Mouse (Mus musculus) T-helper 17 cell (primary cell): ENCODE measurements around the gene Clk2.
"Not testable (repeated sequence)": the region's sequence is repeated elsewhere in the genome, so short reads cannot be mapped to it uniquely, and the experiment has no call there.

Experiments used
- in situ Hi-C, 2 experiments: fragments of 300-600 bp; cut with MboI, MseI; formaldehyde crosslinking; loops; 1 replicate in 1 of 2; 2 replicates in 1 of 2; pipeline ENCODE4 v1.15.1; 2025; ENCODE audit warnings: high pct_unique_total_duplicates in 2 of 2

Gene Clk2

DNA sequence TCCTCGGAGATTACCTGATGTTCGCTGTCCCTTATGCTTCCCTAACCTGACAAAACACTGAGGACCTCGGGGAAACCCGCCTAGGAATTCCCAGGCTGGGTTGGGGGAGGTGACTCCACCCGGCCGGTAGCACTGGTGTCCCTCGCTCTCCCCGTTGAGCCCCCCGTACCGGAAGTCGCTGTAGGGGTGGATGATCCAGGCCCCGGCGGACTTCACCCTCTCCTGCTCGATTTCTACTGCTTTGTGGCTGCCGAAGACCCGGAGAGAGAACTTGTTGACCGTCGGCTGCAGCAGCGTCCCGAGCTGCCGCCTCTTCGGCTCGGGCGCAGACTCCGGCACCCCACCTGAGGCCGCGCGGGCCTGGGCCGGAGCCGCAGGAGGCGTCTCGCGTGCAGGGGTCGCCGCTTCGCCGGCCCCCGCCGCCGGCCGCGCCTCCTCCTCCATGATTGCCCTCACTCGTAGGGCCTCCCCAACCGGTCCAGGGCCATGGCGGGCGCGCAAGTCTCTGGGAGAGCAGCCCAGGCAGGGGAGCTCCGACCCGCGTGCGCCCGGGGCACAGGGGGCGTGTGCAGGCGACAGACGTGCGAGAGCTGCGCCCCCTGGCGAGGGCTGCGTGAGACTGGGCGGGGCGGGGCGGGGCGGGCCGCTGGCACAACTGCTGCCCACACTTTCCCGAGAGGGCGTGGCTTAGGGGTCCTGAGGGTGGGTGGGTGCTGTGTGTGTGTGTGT lies 4.8 kb upstream of the Clk2 start, which contains the start of gene Hcn3:
Gene Hcn3, minus strand, starts transcription at position 581 of the 729 bp plus-strand sequence.
- in situ Hi-C loops, result loop anchor here in 1 of 2 experiments (5.0 kb wide), 2 partner anchors 37 to 67 kb away; partner anchors contain the start of gene Rusc1

DNA sequence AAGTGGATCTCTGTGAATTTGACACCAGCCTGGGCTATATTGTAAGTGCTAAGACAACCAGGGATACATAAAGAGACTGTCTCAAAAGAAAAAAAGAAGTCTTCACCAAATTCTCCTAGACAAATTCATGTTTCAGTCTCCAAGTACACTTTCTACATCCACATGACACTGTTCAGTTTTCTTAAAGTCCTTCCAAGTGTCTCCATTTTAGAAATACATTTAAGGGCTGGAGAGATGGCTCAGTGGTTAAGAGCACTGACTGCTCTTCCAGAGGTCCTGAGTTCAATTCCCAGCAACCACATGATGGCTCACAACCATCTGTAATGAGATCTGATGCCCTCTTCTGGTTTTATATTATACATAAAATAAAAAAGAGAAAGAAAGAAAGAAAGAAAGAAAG lies 3.4 kb upstream of the Clk2 start:
- in situ Hi-C loops, result not testable (repeated sequence)

DNA sequence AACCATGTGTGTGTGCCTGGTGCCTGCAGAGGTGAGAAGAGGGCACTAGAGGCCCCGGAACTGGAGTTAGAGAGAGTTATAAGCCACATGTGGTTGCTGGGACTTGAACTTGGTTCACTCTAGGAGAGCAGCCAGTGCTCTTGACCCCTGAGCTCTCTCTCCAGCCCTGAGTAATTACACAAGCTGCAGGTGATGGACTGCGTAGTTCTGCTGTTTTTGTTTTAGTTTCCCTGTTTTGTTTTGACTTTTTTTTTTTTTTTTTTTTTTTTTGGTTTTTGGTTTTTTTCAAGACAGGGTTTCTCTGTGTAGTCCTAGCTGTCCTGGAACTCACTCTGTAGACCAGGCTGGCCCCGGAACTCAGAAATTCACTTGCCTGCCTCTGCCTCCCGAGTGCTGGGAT lies 2.8 kb upstream of the Clk2 start:
- in situ Hi-C loops, result no loop called here

DNA sequence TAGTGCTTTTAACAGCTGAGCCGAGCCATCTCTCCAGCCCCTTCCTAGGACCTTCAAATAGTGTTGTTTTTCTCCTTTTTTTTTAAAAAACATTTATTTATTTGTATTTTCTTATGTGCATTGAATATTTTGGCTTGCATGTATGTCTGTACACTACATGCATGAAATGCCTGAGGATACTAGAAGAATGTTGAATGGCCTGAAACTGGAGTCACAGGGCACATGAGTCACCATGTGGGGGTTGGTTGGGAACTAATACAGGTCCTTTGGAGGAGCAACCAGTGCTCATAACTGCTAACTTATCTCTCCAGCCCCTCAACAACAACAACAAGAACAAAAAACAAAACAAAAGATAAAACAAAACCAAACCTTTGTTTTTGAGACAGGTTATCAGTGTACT lies 1.5 kb upstream of the Clk2 start:
- in situ Hi-C loops, result no loop called here

DNA sequence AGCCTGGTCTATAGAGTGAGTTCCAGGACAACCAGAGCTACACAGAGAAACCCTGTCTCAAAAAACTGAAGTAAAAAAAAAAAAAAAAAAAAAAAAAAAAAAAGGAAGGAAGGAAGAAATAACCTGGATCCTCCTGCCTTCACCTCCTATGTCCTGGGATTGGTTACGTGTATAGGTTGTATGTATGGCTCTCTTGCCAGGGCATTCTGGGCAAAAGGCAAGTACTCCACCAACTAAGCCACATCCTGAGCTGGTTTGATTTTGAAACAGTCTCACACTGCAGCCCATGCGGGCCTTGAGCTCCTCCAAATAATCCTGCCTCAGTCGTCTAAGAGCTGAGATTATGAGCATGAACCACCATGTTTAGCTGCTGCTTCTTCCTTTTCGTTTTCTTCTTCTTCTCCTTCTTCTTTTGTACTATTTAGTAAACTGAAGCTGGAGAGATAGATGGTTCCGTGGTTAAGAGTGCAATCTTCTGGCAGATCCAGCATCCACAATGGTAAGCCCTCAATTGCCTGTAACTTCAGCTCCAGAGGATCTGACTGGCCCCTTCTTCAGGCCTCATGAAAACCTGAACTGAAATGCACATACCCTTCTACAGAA lies 851 bp upstream of the Clk2 start:
- in situ Hi-C loops, result no loop called here

DNA sequence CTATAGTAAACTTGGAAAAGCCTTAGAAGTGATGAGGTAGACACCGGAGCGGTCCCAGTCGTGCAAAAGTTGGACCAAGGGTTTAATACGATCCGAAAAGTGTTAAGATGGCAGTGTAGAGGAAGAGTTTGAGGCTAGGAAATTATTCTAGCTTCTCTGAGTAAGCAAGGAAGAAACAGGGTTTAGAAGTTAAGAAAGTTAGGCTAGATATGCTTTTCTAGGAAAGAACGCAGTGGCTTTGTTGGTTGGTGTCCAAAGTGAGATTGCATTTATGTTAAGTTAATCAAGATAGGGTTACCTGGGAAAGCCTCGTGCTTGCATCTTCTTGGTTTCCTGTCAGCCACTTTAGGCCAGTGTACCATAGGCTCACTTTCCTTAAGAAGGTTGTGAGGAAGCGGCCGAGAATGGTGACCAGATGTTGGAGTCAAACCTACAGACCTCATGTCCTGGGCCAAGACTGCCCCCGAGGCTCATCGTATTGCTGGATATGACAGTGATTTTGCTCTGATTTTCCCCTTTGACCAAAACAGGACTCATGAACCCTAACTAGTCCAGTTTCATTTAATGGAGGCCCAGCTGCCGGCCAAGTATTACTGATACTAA lies 774 bp downstream of the Clk2 start:
- in situ Hi-C loops, result no loop called here

DNA sequence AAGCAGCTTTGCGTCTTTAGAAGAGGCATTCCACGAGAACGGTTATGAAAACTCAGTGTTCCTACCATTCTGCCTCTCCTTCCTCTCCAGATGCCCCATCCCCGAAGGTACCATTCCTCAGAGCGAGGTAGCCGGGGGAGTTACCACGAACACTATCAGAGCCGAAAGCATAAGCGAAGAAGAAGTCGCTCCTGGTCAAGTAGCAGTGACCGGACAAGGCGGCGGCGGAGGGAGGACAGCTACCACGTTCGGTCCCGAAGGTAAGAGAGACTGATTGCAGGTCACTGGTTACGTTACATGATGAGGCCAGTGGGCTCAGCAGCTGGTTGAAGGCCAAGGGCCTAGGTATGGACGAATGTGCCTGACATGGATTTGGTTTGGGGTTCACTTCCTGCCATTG lies 2.4 kb downstream of the Clk2 start:
- in situ Hi-C loops, result no loop called here

DNA sequence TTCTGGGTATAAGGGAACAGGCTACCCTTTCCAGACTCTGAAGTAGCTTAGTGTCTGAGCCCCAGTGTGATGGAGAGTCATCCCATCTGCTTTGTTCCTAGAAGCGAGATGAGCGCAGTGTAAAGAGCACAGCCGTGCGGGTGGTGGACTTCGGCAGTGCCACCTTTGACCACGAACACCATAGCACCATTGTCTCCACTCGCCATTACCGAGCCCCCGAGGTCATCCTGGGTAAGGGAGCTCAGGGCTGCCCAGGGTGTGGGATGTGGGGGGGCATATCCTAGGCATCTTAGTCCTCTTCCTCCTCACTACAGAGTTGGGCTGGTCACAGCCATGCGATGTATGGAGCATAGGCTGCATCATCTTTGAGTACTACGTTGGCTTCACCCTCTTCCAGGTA lies 10.2 kb downstream of the Clk2 start:
- in situ Hi-C loops, result no loop called here

DNA sequence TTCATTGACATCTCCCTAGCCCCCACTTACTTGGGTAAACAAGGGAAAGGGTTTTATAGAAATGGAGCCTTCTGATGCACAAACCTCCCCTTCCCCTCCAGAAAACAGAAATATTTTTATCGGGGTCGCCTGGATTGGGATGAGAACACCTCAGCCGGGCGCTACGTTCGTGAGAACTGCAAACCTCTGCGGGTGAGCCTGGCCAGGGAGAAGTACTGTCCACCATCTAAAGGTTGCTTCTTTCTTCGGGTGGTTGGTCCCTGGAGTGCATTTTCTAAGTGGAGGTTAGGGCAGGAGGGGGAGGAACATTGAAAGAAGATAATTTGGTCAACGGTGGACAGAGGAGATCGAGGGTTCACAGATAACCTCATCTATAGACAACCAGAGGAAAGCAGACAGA lies 10.9 kb downstream of the Clk2 start:
- in situ Hi-C loops, result no loop called here

DNA sequence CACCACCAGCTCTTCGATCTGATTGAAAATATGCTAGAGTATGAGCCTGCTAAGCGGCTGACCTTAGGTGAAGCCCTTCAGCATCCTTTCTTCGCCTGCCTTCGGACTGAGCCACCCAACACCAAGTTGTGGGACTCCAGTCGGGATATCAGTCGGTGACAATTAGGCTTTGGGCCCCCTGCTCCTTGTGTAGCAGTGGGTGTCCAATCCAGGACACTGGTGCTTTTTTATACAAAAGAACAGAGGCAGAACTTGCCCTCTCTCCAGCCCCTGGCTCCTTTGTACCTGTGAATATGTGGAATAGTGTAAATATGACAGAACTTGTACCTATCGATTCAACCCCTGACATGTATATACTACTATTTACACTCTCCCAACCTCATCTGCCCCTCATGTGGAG lies 11.8 kb downstream of the Clk2 start:
- in situ Hi-C loops, result no loop called here

DNA sequence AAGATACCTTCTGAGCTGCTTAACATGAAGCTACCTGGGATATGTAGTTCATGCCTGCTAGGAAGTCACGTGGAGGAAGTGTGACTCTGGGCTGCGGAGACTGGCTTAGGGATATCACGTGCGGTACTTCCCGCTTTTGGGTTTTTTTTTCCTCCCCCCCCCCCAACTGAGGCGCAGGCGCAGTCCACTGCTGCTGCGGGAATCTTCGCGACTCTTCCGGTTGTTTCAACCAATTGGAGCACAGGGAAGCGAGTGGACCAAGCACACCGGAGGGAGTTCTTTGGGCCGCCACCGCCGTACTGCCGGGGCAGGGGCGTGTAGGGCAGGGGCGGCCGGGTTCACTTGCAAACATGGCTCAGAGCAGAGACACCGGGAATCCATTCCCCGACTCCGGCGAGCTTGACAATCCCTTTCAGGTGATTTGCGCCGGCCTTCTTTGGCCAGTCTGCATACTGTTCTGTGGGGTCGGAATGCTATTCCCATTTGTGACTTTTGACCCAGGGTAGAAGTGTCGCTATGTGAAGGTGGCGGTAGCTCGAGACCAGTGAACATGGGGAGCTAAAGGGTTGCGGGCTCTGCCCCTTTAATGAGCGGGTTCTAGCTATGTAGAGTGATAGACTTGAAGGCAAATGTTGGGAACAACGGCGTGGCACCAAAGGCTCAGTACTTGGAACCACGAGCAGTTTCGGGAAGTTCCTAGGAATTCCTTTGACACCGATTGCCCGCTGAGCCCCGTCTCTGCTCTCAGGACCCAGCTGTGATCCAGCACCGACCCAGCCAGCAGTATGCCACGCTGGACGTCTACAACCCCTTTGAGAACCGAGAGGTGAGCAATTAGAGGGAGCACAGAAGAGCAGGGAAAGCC lies 12.9 kb downstream of the Clk2 start, which contains the start of gene Scamp3:
Gene Scamp3, plus strand, starts transcription at position 232 of the 865 bp plus-strand sequence.
- in situ Hi-C loops, result no loop called here

DNA sequence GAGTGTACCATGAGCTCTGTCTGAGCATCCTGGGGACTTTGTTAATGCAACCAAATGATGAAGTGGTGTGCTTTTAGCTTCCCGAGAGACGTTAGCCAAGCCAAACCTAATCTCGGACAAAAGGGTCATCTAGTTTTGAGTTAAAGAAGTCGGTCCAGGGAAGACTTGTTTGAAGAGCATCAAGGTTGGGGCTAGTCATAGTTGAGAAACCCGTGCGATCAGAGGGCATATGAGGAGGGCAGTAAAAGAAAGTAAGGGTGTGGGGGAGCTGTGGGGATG lies 13.5 kb downstream of the Clk2 start:
- in situ Hi-C loops, result no loop called here

DNA sequence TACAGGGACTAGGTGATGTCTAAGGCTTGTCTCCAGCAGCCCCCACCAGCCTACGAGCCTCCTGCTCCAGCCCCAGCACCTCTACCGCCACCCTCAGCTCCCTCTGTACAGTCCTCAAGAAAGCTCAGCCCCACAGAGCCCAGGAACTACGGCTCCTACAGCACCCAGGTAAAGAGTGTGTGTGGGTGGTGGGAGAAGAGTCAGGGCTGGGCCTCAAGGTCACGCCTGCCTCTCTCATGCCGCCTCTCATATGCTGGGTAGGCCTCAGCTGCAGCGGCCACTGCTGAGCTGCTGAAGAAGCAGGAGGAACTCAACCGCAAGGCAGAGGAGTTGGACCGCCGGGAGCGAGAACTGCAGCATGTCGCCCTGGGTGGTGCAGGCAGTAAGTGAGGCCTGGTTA lies 14.5 kb downstream of the Clk2 start:
- in situ Hi-C loops, result no loop called here

DNA sequence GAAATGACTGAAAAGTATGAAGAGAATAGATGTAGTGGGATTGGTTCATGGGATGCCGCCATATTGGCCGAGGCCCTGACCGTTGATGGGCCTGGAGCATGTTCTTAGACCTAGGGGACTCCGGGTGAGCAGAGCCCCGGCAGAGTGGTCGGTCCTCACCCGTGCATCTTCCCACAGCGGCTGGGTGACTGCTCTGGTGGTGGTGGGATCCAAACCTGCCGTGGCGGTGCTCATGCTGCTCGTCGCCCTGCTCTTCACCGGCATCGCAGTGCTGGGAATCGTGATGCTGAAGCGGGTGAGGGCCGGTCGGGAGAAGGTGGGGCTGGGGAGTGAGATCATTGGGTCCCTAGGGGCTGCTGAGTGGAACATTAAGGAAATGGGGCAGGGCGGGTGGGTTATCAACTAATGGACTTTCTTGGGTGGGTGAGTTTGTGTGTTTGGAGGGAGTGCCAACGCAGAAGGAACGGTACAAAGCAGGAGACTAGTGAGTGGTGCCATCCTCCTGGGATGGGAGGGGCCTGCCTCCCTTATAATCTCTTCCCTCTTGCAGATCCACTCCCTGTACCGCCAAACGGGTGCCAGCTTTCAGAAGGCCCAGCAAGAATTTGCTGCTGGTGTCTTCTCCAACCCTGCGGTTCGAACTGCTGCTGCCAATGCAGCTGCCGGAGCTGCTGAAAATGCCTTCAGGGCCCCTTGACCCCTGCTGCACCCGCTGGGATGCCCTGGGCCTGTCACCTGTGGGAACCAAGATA lies 17.3 kb downstream of the Clk2 start:
- in situ Hi-C loops, result no loop called here

DNA sequence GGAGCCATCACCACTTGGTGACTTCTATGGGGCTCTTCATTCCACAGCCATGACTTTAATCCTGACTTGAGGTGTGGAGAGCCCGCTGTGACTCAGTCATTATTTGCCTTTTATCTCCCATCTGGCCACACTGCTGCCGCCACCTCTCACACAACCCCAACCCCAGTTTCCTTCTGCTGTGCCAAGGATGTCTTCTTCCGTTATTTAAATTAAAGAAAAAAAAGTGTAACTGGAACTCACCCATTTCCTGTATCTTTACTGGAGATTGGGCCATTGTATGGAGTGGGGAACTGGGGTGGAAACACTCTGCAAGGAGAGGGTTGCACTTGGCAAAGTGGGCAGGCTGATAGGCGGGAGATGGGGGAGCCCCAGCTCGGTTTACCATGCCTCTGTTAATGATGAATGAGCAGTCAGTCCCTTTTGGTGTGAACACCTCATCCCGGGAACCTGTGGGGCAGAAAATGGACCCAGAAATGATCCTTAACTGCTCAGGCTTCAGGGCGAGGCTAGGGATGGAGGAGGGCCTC lies 18.0 kb downstream of the Clk2 start:
- in situ Hi-C loops, result no loop called here

DNA sequence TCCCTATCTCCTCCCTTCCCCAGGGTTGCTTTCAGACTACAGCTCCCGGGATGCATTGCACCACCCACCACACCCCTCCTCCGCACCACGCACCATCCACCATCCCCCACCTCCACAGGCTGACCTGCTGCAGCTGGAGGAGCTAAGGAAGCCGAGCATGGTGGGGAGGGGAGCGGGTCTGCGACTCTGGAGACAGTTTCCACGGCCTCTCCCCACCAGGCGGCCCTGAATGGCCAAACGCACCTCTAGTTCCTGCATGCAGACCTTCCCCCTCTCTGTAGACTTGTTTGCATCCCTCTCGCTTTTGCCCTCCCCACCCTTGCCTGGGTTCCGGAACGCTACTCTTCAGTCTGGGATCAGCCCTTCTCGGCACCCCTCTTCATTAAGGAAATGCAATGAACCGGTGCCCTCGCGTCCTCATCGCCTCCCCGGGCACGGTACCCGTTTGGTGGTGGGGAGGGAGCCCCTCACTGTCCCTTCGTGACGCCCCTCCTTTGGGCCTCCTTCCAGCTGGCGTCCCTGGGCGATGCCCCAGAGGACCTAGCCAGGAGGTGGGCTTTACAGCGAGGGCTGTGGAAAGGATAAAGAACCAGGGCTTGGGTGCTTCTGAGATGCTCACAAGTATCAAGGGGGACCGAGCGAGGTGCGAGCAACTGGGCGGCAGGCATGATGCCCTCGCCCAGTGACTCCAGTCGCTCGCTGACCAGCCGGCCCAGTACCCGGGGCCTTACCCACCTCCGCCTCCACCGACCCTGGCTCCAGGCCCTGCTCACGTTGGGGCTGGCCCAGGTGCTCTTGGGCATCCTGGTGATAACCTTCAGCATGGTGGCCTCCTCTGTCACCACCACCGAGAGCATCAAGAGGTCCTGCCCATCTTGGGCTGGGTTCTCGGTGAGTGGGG lies 18.7 kb downstream of the Clk2 start, which contains the start of gene Fam189b:
Gene Fam189b, plus strand, starts transcription at position 86 of the 901 bp plus-strand sequence.
- in situ Hi-C loops, result no loop called here

DNA sequence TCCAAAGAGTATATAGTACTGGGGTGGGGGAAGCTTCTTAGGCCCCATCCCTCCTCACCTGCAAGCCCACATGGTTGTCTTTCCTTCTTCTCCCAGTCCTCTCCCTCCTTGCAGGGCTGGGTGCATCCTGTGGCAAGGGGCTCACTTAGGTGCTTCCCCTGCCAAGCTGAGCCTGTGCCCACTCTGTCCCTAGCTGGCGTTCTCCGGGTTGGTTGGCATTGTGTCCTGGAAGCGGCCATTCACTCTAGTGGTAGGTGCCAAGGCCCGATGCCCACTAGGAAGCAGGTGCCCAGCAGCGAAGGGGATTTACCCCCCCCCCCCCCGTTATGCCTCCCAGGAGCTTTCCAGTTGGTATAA lies 19.3 kb downstream of the Clk2 start:
- in situ Hi-C loops, result no loop called here

DNA sequence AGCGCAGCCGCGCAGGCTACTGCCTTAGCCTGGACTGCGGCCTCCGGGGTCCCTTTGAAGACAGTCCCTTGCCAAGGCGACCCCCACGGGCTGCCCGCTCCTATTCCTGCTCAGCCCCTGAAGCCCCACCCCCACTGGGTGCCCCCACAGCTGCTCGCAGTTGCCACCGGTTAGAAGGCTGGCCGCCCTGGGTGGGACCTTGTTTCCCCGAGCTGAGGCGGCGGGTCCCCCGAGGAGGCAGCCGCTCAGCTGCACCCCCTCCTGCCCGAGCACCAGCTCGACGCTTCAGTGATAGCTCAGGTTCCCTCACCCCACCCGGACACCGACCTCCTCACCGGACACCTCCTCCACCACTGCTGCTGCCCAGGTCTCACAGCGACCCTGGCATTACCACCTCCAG lies 22.6 kb downstream of the Clk2 start:
- in situ Hi-C loops, result no loop called here

DNA sequence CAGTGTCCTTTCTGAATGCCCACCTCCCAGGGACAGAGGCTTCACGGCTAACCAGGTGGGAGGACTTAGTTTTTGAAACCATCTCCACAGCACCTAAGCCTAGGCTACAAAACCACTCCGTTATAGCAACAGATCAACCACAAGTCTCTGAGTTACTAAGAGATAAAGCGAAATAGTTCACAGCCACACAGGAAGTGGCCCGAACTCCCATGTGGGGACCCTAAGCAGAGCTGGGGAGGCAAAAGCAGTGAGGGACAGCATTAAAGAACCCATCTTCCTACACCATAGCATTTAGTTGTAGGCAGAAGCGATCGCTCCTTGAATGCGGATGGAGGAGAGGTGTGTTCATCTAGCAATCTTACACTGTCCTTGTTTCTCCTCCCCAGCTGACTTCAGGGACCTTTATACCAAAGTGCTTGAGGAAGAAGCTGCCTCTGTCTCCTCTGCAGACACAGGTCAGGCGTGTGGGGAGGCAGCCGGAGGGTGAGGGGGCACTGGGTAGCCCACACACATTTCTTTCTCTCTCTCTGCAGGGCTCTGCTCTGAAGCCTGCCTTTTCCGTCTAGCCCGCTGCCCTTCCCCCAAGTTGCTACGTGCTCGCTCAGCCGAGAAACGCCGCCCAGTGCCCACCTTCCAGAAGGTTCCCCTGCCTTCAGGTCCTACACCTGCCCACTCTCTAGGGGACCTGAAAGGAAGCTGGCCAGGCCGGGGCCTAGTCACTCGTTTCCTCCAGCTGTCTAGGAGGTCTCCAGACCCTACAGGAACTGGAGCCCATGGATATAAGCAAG lies 23.3 kb downstream of the Clk2 start:
- in situ Hi-C loops, result no loop called here
